Mouse (Mus musculus): ENCODE results near the gene Tmem131l. TPM values are rescaled to one million over a fixed set of nuclear protein-coding genes. Genes with fewer than 3 reads are reported as not detected.

Gene Tmem131l
- polyA plus RNA-seq, 1 experiment = 13.2 TPM

DNA sequence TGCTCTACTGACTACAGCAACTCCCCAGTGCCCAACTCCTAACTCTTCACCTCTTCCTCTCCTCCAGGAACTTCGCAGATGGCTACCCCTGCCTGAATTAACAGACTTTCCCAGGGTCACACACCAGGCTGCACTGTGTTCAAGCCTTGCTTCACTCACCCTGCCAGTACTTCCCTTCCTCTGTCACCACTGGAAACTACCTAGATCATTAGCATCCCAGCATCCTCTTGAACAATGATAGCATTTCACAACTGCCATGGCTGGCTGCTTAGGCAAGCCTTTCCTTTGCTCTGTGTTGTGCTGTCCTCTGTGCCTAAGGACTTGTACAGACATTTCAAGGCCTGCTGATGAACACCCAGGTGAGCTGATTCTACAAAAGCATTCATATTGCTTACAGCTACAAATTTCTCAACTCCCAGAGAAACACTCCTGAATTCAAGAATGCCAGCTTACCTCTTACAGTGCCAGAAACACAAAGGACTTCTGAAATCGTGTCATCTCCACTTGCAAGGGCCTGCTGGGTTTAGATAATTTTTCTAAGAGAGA lies 23.5 kb upstream of the Tmem131l start:
- H3K4me3 ChIP-seq (ENCODE audit: low read depth, low read length) = no peak overlapping the region
- WGBS = 93% methylated on average over 2 of the region's 2 CpGs
- no peak overlapping the region for H3K27ac ChIP-seq (ENCODE audit: insufficient read depth, low read depth, low read length)

DNA sequence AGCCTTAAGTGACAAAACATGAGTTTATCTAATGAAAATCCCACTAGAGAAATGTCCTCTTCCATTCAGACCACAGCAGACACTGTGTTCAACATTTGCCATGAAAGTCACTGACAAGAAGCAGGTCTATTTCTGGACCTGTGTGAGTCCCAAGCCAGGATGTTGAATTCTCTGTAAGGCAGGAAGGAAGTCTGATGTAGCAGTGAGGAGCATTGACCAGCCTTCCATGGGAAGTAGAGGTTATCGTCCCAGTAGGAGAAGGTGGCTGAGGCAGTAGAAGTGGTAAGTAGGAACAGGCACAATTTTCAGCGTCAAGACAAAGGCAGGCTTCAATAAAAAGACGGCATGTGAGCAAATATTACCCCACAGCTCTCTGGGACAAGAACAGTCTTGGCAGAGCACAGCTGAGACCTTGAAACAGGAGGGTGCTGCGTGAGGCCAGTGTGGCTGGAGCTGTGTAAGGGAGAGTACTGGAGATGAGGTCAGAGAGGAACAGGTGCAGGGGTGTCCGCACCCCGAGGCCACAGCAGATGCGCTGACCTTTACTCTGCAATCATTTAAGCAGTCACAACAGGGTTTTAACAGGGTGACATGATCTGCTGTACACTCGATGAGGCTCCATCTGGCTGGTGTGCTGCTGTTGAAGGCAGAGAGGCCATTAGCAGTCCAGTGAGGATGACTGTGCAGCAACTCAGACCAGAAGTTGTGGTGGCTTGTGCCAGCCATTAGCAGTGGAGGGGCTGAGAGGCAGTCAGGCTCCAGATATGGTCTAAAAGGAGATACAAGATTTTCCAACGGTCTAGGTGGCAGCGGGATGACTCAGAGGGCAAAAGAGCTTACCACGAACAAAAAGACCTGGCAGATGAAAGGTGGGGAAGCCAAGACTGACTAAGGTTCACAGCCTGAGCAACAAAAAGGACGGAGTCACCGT lies 21.8 kb upstream of the Tmem131l start:
- 27% methylated on average over 13 of the region's 13 CpGs for WGBS
- H3K27me3 ChIP-seq (ENCODE audit: control insufficient read depth, insufficient read depth, low read length) = no peaks in the 10 kb centered on the region
- no peaks in the 10 kb centered on the region for H3K36me3 ChIP-seq (ENCODE audit: control insufficient read depth, insufficient read depth, low read length)
- H3K4me1 ChIP-seq (ENCODE audit: control insufficient read depth, insufficient read depth, insufficient read length, low read length) = peaks cover 6% of the 10 kb centered on the region; the same call in 1 of the 2 replicates
- H3K4me3 ChIP-seq (ENCODE audit: low read depth, low read length) = no peak overlapping the region
- TF ChIP-seq POLR2A (IDR thresholded peaks at IDR 0.05; ENCODE audit: low read depth, low read length) = no peak
- no peak for TF ChIP-seq CTCF (IDR thresholded peaks at IDR 0.05; ENCODE audit: extremely low read depth, insufficient read length, insufficient replicate concordance, low read depth, low read length)
- no peak overlapping the region for H3K27ac ChIP-seq (ENCODE audit: insufficient read depth, low read depth, low read length)

More for the DNA sequence above, 23.5 kb upstream of the Tmem131l start:
- H3K36me3 ChIP-seq (ENCODE audit: control insufficient read depth, insufficient read depth, low read length) = no peaks in the 10 kb centered on the region
- H3K27me3 ChIP-seq (ENCODE audit: control insufficient read depth, insufficient read depth, low read length) = no peaks in the 10 kb centered on the region
- H3K4me1 ChIP-seq (ENCODE audit: control insufficient read depth, insufficient read depth, insufficient read length, low read length) = peaks cover 6% of the 10 kb centered on the region; the same call in 1 of the 2 replicates
- TF ChIP-seq POLR2A (IDR thresholded peaks at IDR 0.05; ENCODE audit: low read depth, low read length) (no peak), CTCF (IDR thresholded peaks at IDR 0.05; ENCODE audit: extremely low read depth, insufficient read length, insufficient replicate concordance, low read depth, low read length) (no peak)

DNA sequence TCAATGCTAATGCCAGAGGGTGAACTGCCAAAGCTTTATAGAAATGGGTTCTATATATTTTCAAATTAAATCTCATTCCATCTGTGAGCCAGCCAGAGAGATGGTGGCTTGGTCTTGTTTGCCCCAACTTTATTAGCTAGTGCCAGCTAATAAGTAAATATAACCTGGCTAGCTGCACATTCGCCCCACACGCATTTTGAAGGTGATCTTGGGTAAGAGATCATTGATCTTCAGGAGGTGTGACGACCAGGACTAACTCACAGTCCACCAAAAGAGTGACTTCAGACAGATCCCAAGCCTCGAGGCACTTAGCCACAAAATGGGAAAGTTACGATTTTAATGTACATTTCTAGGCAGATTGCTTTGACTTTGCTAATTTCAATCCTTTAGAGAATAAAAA lies 21.0 kb upstream of the Tmem131l start:
- no peaks in the 10 kb centered on the region for H3K36me3 ChIP-seq (ENCODE audit: control insufficient read depth, insufficient read depth, low read length)
- no peaks in the 10 kb centered on the region for H3K27me3 ChIP-seq (ENCODE audit: control insufficient read depth, insufficient read depth, low read length)
- H3K4me1 ChIP-seq (ENCODE audit: control insufficient read depth, insufficient read depth, insufficient read length, low read length) = peaks cover 6% of the 10 kb centered on the region; the same call in 1 of the 2 replicates
- H3K27ac ChIP-seq (ENCODE audit: insufficient read depth, low read depth, low read length) = no peak overlapping the region
- 79% methylated on average over 5 of the region's 5 CpGs for WGBS
- TF ChIP-seq CTCF (IDR thresholded peaks at IDR 0.05; ENCODE audit: extremely low read depth, insufficient read length, insufficient replicate concordance, low read depth, low read length) = no peak
- TF ChIP-seq POLR2A (IDR thresholded peaks at IDR 0.05; ENCODE audit: low read depth, low read length) = no peak
- no peak overlapping the region for H3K4me3 ChIP-seq (ENCODE audit: low read depth, low read length)

DNA sequence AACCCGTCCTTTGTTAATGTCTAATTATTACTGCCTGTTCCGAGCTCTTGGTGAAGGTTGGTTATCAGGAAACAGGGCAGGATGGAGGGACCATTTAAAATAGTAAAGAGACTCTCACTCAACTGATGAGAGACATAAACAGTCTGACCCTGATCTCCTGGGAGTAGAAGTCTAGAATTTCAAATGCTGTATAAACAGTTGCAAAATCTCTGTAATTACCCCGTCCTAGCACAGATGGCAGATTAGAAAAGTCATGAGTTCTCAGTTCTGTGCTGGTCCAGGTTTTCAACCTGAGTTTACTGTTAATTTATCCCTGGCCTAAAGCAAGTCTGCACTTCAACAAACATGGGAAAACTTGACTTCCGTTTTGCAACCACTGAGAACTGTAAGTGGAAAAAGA lies 20.2 kb upstream of the Tmem131l start:
- Histone ChIP-seq H3K27ac (ENCODE audit: insufficient read depth, low read depth, low read length) (no peak overlapping the region), H3K27me3 (ENCODE audit: control insufficient read depth, insufficient read depth, low read length) (no peaks in the 10 kb centered on the region)
- TF ChIP-seq CTCF (IDR thresholded peaks at IDR 0.05; ENCODE audit: extremely low read depth, insufficient read length, insufficient replicate concordance, low read depth, low read length) (no peak), POLR2A (IDR thresholded peaks at IDR 0.05; ENCODE audit: low read depth, low read length) (no peak)

DNA sequence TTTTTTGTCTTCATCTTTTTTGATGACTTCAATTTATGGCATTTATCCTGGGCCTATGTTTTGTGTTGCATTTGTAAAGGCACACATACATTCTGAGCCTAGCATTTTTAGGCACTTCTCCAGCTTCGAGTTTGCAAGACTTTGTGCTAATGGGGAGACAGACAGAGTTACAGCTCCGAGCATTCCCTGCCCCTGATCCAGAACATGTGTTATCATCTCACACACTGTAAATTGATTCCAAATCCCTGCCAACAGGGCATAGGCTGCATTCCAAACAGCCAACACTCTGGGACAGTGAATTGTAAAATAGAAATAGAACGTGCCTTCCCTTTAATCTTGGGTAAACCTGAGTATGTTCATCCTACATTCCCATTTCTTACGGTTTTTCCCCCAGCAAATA lies 19.7 kb upstream of the Tmem131l start:
- Histone ChIP-seq H3K4me3 (ENCODE audit: low read depth, low read length) (no peak overlapping the region), H3K27me3 (ENCODE audit: control insufficient read depth, insufficient read depth, low read length) (no peaks in the 10 kb centered on the region), H3K27ac (ENCODE audit: insufficient read depth, low read depth, low read length) (no peak overlapping the region), H3K36me3 (ENCODE audit: control insufficient read depth, insufficient read depth, low read length) (no peaks in the 10 kb centered on the region), H3K4me1 (ENCODE audit: control insufficient read depth, insufficient read depth, insufficient read length, low read length) (peaks cover 6% of the 10 kb centered on the region; the same call in 1 of the 2 replicates)
- TF ChIP-seq POLR2A (IDR thresholded peaks at IDR 0.05; ENCODE audit: low read depth, low read length) (no peak), CTCF (IDR thresholded peaks at IDR 0.05; ENCODE audit: extremely low read depth, insufficient read length, insufficient replicate concordance, low read depth, low read length) (no peak)
- 52% methylated on average over 4 of the region's 4 CpGs for WGBS

More for the DNA sequence above, 20.2 kb upstream of the Tmem131l start:
- peaks cover 6% of the 10 kb centered on the region; the same call in 1 of the 2 replicates for H3K4me1 ChIP-seq (ENCODE audit: control insufficient read depth, insufficient read depth, insufficient read length, low read length)
- H3K36me3 ChIP-seq (ENCODE audit: control insufficient read depth, insufficient read depth, low read length) = no peaks in the 10 kb centered on the region
- 66% methylated on average over 4 of the region's 4 CpGs for WGBS
- H3K4me3 ChIP-seq (ENCODE audit: low read depth, low read length) = no peak overlapping the region

DNA sequence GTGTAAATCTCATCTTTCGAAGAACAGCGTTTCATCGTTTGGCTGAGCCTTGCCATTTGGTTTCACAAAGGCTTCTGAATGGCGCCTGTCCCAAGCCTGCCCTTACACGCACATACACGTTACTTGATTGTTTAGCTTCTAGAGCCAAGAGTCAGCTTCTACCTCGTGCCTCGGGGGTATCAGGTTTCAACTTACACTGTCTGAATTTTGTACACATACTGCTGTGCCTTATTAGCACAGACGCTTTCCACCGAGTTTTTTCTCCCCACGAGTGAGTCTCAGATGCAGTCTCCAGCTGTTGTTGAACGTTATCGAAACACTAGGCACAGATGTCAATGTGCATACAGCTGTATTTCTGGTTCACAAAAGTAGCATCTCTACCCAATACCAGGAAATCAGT lies 19.3 kb upstream of the Tmem131l start:
- TF ChIP-seq CTCF (IDR thresholded peaks at IDR 0.05; ENCODE audit: extremely low read depth, insufficient read length, insufficient replicate concordance, low read depth, low read length) (no peak), POLR2A (IDR thresholded peaks at IDR 0.05; ENCODE audit: low read depth, low read length) (no peak)
- H3K4me3 ChIP-seq (ENCODE audit: low read depth, low read length) = no peak overlapping the region
- peaks cover 6% of the 10 kb centered on the region; the same call in 1 of the 2 replicates for H3K4me1 ChIP-seq (ENCODE audit: control insufficient read depth, insufficient read depth, insufficient read length, low read length)
- 75% methylated on average over 13 of the region's 13 CpGs for WGBS
- no peak overlapping the region for H3K27ac ChIP-seq (ENCODE audit: insufficient read depth, low read depth, low read length)
- no peaks in the 10 kb centered on the region for H3K36me3 ChIP-seq (ENCODE audit: control insufficient read depth, insufficient read depth, low read length)
- no peaks in the 10 kb centered on the region for H3K27me3 ChIP-seq (ENCODE audit: control insufficient read depth, insufficient read depth, low read length)

DNA sequence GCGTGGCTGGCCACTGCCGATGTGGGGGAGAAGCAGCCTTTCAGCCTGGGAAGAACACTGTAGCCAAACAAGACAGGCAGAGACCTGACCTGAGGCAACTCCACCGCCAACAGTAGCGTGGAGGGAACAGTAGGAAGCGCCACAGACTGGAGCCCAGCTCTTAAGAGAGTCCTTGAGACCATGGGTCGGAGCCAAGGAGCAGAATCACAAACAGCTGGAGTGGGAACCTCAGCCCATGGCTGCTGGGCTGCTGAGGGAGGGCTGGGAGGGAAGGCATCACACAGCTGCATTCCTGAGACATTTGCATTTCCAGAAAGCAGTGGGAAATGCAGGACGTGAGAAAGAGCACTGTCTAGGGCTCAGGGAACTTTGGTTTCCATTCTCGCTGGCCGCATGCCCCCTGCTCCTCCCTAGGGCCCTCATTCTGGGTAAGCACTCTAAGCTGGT lies 8.8 kb upstream of the Tmem131l start:
- H3K27me3 ChIP-seq (ENCODE audit: control insufficient read depth, insufficient read depth, low read length) = no peaks in the 10 kb centered on the region
- TF ChIP-seq POLR2A (IDR thresholded peaks at IDR 0.05; ENCODE audit: low read depth, low read length) (no peak), CTCF (IDR thresholded peaks at IDR 0.05; ENCODE audit: extremely low read depth, insufficient read length, insufficient replicate concordance, low read depth, low read length) (no peak)
- no peak overlapping the region for H3K4me3 ChIP-seq (ENCODE audit: low read depth, low read length)
- no peaks in the 10 kb centered on the region for H3K4me1 ChIP-seq (ENCODE audit: control insufficient read depth, insufficient read depth, insufficient read length, low read length)
- WGBS = 43% methylated on average over 9 of the region's 9 CpGs
- no peaks in the 10 kb centered on the region for H3K36me3 ChIP-seq (ENCODE audit: control insufficient read depth, insufficient read depth, low read length)
- no peak overlapping the region for H3K27ac ChIP-seq (ENCODE audit: insufficient read depth, low read depth, low read length)
